26 mouse cellular contexts compared by ENCODE assay signal in genomic region chr13:102837427-102837826, GRCm38 (mm10).
DNase-seq lines count a peak whose midpoint lies in the region; ATAC-seq and TF ChIP-seq lines count a peak whose summit lies in the region.
"Had no signal": no experiment of that assay in that cellular context is flagged by ENCODE, and none has a peak within 500 bp of the region (broad histone marks: within the 10 kb centered on the region; RNA-seq: fewer than 3 reads in every experiment).

No protein-coding gene starts in this region.

- TF ChIP-seq CTCF in layer of hippocampus, adult 2 months (conservative IDR thresholded peaks at IDR 0.05) = no peak

- peak; percentile 66 for ATAC-seq in frontal cortex, adult (ENCODE audit: low TSS enrichment)
- ATAC-seq: activated CD4-positive, CD25-positive, alpha-beta regulatory T cell, adult 4 months; forebrain, embryonic 14.5 days; forebrain, postnatal 0 days; hindbrain, embryonic 16.5 days had no signal

- H3K27ac ChIP-seq in layer of hippocampus, adult 2 months = 0 out of 2 replicates have a peak overlapping the region, but pooled peaks have one; percentile 23
- H3K27ac ChIP-seq: embryonic facial prominence, embryonic 12.5 days; embryonic facial prominence, embryonic 15.5 days; heart, embryonic 15.5 days; hindbrain, embryonic 10.5 days; hindbrain, embryonic 13.5 days had no signal

- no peak overlapping the region for H3K4me3 ChIP-seq in layer of hippocampus, adult 2 months
- H3K4me3 ChIP-seq: embryonic facial prominence, embryonic 12.5 days; embryonic facial prominence, embryonic 15.5 days; heart, embryonic 12.5 days; heart, embryonic 15.5 days; hindbrain, embryonic 10.5 days; hindbrain, embryonic 13.5 days had no signal

- no peak for DNase-seq in frontal cortex, postnatal 14 days (ENCODE audit: low spot score in 2 of 2)
- no peak for DNase-seq in layer of hippocampus, adult 2 months (ENCODE audit: low spot score in 2 of 2)
- no peak for DNase-seq in layer of hippocampus, postnatal 10 days (ENCODE audit: low spot score in 2 of 2)
- DNase-seq in right cerebral cortex, adult 18-20 months = peak; percentile 30
- no peak for DNase-seq in right cerebral cortex, postnatal 10 days (ENCODE audit: low spot score in 2 of 2)
- DNase-seq: adrenal gland, adult 8-10 months; adrenal gland, postnatal 36 days; cerebellum, adult 11 months; cerebellum, adult 2 months; cerebellum, adult 9-11 months; cerebellum, postnatal 25 days; forebrain, postnatal 0 days; gastrocnemius, postnatal 25 days; heart, adult 18-20 months; heart, postnatal 10 days; heart, postnatal 36 days had no signal
